Mouse (Mus musculus) liver, adult 2 months (tissue): ENCODE data around the gene Mpp3.

Experiments used
- CTCF ChIP-seq: fragments of 200-500 bp; IDR thresholded peaks from 2 replicates; pipeline ENCODE4 v1.5.1; 2011; ENCODE audit warnings: low read depth, low read length, control low read depth
- POLR2A ChIP-seq: fragments of 200-500 bp; IDR thresholded peaks from 2 replicates; pipeline ENCODE4 v1.6.1; 2011; ENCODE audit warnings: low read length, control low read depth; ENCODE audit not compliant: insufficient read depth; ENCODE audit errors: extremely low read depth

- no peak for TF ChIP-seq CTCF
- TF ChIP-seq POLR2A = no peak
Observed at GRCm38 (mm10) chr11:102051954-102052353, 23.7 kb upstream of the Mpp3 start.
